Mouse (Mus musculus) G1E (cell line): ENCODE measurements around the gene Auts2.

ENCODE experiments used
- CTCF ChIP-seq: IDR thresholded peaks from 2 replicates; pipeline ENCODE4 v1.5.1; 2012; ENCODE audit warnings: low read depth, low read length, inconsistent platforms, mixed read lengths
- GATA1 ChIP-seq: IDR thresholded peaks from 2 replicates; pipeline ENCODE4 v1.6.1; 2012; ENCODE audit warnings: borderline replicate concordance, low read length, inconsistent platforms, mixed read lengths
- GATA2 ChIP-seq: IDR thresholded peaks from 2 replicates; pipeline ENCODE4 v1.6.1; 2012; ENCODE audit warnings: low read depth, low read length, inconsistent platforms, borderline replicate concordance
- POLR2AphosphoS5 ChIP-seq: IDR thresholded peaks from 2 replicates; pipeline ENCODE4 v1.6.1; 2012; ENCODE audit warnings: low read depth, low read length, inconsistent platforms; ENCODE audit not compliant: insufficient replicate concordance
- TAL1 ChIP-seq: conservative IDR thresholded peaks from 2 replicates; pipeline ENCODE4 v1.6.1; 2012; ENCODE audit warnings: low read depth, low read length, inconsistent platforms, mixed read lengths

DNA sequence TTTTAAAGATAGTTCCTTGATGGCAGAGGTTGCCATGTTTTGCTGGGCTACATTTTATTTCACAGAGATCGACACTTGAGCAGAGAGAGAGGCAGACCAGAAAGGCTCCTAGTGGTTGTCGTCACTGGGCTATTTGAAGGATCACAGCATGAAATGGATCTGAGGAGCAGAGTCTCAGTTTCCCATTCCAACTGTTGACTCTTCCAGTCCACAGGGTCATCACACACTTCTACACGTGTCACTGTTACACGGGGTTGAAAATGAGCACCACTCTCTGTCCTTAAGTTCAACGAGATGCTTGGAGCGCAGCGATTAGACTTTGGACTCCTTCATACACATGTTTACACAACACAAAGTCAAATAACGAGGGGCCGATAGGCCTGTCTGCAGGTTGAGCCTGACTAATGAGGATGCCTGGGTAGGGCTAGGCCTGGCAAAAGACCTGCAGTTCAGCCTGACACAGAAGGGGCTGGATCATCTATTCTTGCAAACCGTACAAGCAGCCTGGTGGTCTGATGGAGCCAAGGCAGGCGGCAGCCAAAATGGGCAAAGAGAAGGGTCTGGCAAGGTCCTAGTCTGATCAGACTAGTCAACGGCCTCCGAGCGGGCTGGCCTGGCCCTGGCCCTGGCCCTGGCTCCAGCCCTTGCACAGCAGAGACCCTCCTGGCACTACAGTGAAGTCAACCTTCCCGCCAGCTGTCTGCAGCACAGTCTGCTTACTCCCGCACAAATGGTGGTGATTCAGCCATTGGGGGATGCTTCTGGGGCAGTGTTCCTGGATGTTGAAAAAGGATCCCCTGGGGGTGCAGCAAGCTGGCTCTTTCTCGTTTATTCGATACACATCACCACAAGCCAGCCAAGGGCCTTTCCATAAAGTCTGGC lies 969.6 kb downstream of the Auts2 start:
- TF ChIP-seq CTCF (no peak), TAL1 (no peak), POLR2AphosphoS5 (no peak), GATA1 (no peak), GATA2 (no peak)
